Mouse (Mus musculus): Measurements from ENCODE around the gene Pigl. TPM values are rescaled to one million over a fixed set of nuclear protein-coding genes. Genes with fewer than 3 reads are reported as not detected.
"Not testable (repeated sequence)": the region's sequence is repeated elsewhere in the genome, so short reads cannot be mapped to it uniquely, and the experiment has no call there.

Pigl gene
- polyA plus RNA-seq, 1 experiment = 5.8 TPM

DNA sequence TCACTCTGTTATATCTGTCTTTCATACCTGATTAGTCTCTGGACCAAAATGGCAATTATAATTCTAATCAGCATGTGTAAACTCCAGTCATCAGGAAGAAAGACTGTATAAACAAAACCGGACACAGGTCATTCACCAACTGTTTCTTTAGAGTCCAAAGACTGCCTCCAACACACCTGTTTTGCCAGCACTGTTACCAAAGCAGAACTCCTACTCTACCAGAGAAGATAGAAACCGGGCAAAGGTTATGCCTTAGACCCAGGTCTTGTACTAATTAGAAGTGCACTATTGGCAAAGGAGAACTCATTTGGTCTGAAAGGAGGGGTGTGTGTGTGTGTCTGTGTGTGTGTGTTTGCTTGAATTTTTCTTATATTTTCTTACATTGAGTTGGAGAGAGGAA is 42.3 kb downstream of the Pigl start:
- 23% methylated on average over 2 of the region's 2 CpGs for WGBS
- Histone ChIP-seq H3K4me3 (ENCODE audit: low read depth, low read length) (no peak overlapping the region), H3K4me1 (ENCODE audit: control insufficient read depth, insufficient read depth, insufficient read length, low read length) (peaks cover 28% of the 10 kb centered on the region), H3K27ac (ENCODE audit: insufficient read depth, low read depth, low read length) (peak overlapping the region; percentile 96), H3K36me3 (ENCODE audit: control insufficient read depth, insufficient read depth, low read length) (peaks cover 3% of the 10 kb centered on the region; the same call in 1 of the 2 replicates), H3K27me3 (ENCODE audit: control insufficient read depth, insufficient read depth, low read length) (no peaks in the 10 kb centered on the region)
- no peak for TF ChIP-seq POLR2A (IDR thresholded peaks at IDR 0.05; ENCODE audit: low read depth, low read length)
- TF ChIP-seq CTCF (IDR thresholded peaks at IDR 0.05; ENCODE audit: extremely low read depth, insufficient read length, insufficient replicate concordance, low read depth, low read length) = no peak

DNA sequence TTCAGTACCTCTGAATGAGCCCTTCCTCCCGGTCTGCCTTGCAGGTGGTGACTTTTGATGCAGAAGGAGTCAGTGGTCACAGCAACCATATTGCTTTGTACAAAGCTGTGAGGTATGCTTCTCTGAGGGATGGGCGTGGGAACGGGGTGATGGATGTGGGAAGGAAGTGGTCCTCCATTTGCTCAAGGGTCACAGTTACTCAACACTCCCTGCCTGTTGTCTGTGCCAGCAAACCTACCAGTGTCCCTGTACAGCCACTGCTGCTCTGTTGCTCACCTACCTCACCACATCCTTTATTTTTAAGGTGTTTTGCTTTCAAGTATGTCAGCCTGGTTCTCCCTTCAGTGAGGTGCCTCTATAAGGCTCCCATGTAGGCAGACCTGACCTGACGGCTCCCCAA is 49.4 kb downstream of the Pigl start:
- H3K36me3 ChIP-seq (ENCODE audit: control insufficient read depth, insufficient read depth, low read length) = peaks cover 3% of the 10 kb centered on the region; the same call in 1 of the 2 replicates
- H3K4me1 ChIP-seq (ENCODE audit: control insufficient read depth, insufficient read depth, insufficient read length, low read length) = peaks cover 3% of the 10 kb centered on the region
- no peak overlapping the region for H3K27ac ChIP-seq (ENCODE audit: insufficient read depth, low read depth, low read length)
- H3K4me3 ChIP-seq (ENCODE audit: low read depth, low read length) = no peak overlapping the region
- TF ChIP-seq CTCF (IDR thresholded peaks at IDR 0.05; ENCODE audit: extremely low read depth, insufficient read length, insufficient replicate concordance, low read depth, low read length) = no peak
- 82% methylated on average over 4 of the region's 4 CpGs for WGBS
- H3K27me3 ChIP-seq (ENCODE audit: control insufficient read depth, insufficient read depth, low read length) = no peaks in the 10 kb centered on the region

DNA sequence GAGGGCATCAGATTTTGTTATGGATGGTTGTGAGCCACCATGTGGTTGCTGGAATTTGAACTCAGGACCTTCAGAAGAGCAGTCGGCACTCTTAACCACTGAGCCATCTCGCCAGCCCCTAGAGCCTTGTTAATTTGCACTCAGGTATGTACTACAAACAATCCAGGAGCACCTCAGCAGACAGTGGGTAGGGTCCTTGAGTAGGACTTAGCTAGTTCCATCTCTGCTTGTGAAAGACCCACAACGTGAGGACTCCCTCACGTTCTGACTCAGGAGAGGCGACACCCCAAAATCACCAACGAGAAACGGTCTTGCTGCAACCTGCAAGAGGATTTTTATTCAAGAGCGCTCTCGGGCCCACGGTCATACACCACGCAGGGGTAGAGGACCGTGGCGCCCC is 50.1 kb downstream of the Pigl start:
- H3K4me1 ChIP-seq (ENCODE audit: control insufficient read depth, insufficient read depth, insufficient read length, low read length); H3K36me3 ChIP-seq (ENCODE audit: control insufficient read depth, insufficient read depth, low read length); H3K27ac ChIP-seq (ENCODE audit: insufficient read depth, low read depth, low read length); H3K4me3 ChIP-seq (ENCODE audit: low read depth, low read length); H3K27me3 ChIP-seq (ENCODE audit: control insufficient read depth, insufficient read depth, low read length): not testable (repeated sequence)
- WGBS = 97% methylated on average over 13 of the region's 13 CpGs

DNA sequence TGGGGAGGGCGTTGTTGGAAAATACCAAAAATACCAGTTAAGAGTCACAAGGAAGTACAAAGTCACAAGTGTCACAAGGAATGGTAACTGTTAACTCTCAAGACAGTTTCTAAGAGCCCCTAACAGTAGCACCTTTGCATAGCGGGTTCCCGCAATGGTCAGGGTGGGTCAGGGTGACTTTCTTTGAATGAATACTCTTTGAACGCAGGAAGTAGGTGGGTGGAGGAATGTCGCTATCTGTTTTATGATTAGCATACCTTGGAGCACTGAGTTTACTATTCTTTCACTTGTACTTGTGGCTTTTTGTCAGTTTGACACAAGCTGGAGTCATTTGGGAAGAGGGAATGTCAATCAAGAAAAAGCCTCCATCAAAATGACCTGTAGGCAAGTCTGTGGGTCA is 50.6 kb downstream of the Pigl start:
- WGBS = 97% methylated on average over 5 of the region's 5 CpGs

DNA sequence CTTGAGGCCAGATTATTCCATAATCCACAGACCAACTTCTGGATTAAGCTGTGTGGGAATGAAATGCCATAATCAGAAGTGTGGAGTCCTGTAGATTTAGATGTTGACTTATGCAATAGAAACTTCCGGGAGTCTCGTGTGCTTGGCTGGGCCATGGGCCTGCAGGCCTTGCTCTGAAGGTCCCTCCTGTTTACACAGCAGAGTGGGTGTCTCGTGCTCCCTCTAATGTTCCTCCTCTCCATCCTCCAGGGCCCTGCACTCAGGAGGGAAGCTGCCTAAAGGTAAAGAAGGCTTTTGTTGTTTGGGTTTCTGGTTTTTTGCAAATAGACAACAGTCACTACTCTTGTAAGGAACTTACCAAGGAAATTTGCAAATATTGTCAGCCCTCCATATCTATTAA is 51.3 kb downstream of the Pigl start:
- no peak overlapping the region for H3K27ac ChIP-seq (ENCODE audit: insufficient read depth, low read depth, low read length)
- H3K4me3 ChIP-seq (ENCODE audit: low read depth, low read length) = no peak overlapping the region
- TF ChIP-seq POLR2A (IDR thresholded peaks at IDR 0.05; ENCODE audit: low read depth, low read length) = no peak
- TF ChIP-seq CTCF (IDR thresholded peaks at IDR 0.05; ENCODE audit: extremely low read depth, insufficient read length, insufficient replicate concordance, low read depth, low read length) = no peak
- H3K4me1 ChIP-seq (ENCODE audit: control insufficient read depth, insufficient read depth, insufficient read length, low read length) = peaks cover 3% of the 10 kb centered on the region
- no peaks in the 10 kb centered on the region for H3K27me3 ChIP-seq (ENCODE audit: control insufficient read depth, insufficient read depth, low read length)
- H3K36me3 ChIP-seq (ENCODE audit: control insufficient read depth, insufficient read depth, low read length) = peaks cover 2% of the 10 kb centered on the region; the same call in 1 of the 2 replicates
- WGBS = 65% methylated on average over 3 of the region's 3 CpGs

More for the DNA sequence above, 50.6 kb downstream of the Pigl start:
- H3K27me3 ChIP-seq (ENCODE audit: control insufficient read depth, insufficient read depth, low read length); H3K4me1 ChIP-seq (ENCODE audit: control insufficient read depth, insufficient read depth, insufficient read length, low read length); H3K27ac ChIP-seq (ENCODE audit: insufficient read depth, low read depth, low read length); H3K36me3 ChIP-seq (ENCODE audit: control insufficient read depth, insufficient read depth, low read length); H3K4me3 ChIP-seq (ENCODE audit: low read depth, low read length): not testable (repeated sequence)

DNA sequence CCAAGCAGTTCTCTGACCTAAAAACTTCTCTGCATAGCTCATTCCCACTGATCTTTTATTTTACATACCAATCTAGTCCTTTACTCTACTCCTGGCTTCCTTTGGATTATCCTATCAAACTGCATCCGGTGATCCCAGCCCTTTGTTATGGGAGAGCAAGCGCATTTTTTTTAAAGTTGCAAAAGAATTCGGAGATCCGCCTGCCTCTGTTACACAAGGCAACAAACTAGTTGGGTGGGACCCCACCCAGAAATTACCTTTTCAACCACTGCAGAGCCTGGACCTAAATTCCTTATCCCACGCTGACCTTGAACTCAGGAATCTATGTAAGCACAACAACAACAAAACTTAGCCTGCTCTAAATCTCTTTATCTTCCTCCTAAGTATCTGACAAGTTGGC is 52.7 kb downstream of the Pigl start:
- H3K4me3 ChIP-seq (ENCODE audit: low read depth, low read length) = no peak overlapping the region
- H3K36me3 ChIP-seq (ENCODE audit: control insufficient read depth, insufficient read depth, low read length) = no peaks in the 10 kb centered on the region
- TF ChIP-seq CTCF (IDR thresholded peaks at IDR 0.05; ENCODE audit: extremely low read depth, insufficient read length, insufficient replicate concordance, low read depth, low read length) (no peak), POLR2A (IDR thresholded peaks at IDR 0.05; ENCODE audit: low read depth, low read length) (no peak)
- no peak overlapping the region for H3K27ac ChIP-seq (ENCODE audit: insufficient read depth, low read depth, low read length)
- H3K4me1 ChIP-seq (ENCODE audit: control insufficient read depth, insufficient read depth, insufficient read length, low read length) = peaks cover 3% of the 10 kb centered on the region
- H3K27me3 ChIP-seq (ENCODE audit: control insufficient read depth, insufficient read depth, low read length) = no peaks in the 10 kb centered on the region
- WGBS = 76% methylated on average over 5 of the region's 5 CpGs

DNA sequence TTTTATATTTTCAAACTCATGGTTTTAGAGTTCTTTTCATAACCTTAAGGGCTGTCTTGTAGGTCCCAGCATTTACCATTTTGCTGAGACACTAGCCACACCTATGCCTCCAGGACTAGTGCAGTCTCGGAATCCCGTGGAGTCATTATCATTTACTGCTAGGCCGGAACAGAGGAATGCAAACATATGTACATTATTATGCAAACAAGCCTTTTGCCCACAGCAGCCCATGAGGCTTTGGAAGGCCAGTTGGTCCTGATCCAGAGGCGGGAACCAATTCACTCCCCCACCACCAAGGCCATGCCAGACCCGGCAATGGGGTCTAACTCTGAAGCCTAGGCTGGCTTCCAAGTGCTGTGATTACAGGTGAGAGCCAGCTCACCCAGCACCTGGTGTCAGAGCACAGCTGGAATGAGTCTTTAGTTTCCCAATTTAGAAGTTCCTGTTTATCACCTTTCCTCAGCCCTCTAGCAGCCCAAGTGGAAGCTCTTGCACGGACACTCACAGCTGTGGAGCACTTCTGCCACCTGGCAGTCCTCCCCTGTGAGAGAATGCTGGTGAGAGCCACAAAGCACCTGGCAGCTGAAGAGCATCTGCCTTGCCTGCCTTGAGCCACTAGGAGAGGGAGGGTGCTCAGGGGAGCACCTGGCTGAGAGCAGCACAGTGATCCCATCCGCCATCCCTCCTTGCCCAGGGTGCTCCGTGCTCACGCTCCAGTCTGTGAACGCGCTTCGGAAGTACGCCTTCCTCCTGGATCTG is 53.4 kb downstream of the Pigl start:
- H3K27me3 ChIP-seq (ENCODE audit: control insufficient read depth, insufficient read depth, low read length) = no peaks in the 10 kb centered on the region
- 59% methylated on average over 13 of the region's 13 CpGs for WGBS
- no peak for TF ChIP-seq CTCF (IDR thresholded peaks at IDR 0.05; ENCODE audit: extremely low read depth, insufficient read length, insufficient replicate concordance, low read depth, low read length)
- no peak for TF ChIP-seq POLR2A (IDR thresholded peaks at IDR 0.05; ENCODE audit: low read depth, low read length)
- no peaks in the 10 kb centered on the region for H3K36me3 ChIP-seq (ENCODE audit: control insufficient read depth, insufficient read depth, low read length)
- peaks cover 3% of the 10 kb centered on the region for H3K4me1 ChIP-seq (ENCODE audit: control insufficient read depth, insufficient read depth, insufficient read length, low read length)
- no peak overlapping the region for H3K4me3 ChIP-seq (ENCODE audit: low read depth, low read length)
- H3K27ac ChIP-seq (ENCODE audit: insufficient read depth, low read depth, low read length) = no peak overlapping the region
